Mouse (Mus musculus) brain, embryonic 14.5 days (tissue): ENCODE measurements around the gene Micu1. TPM values are rescaled to one million over a fixed set of nuclear protein-coding genes. Genes with fewer than 3 reads are reported as not detected.

Experiments used
- DNase-seq: peaks from one replicate; pipeline ENCODE4 v3.0.0-alpha.2; 2011; ENCODE audit warnings: low read depth
- CTCF ChIP-seq: fragments of 200-500 bp; IDR thresholded peaks from 2 replicates; pipeline ENCODE4 v1.5.1; 2012; ENCODE audit warnings: inconsistent platforms, mild to moderate bottlenecking, moderate library complexity, borderline replicate concordance; ENCODE audit not compliant: insufficient read depth, insufficient read length; ENCODE audit errors: extremely low read depth
- POLR2A ChIP-seq: fragments of 200-500 bp; IDR thresholded peaks from 2 replicates; pipeline ENCODE4 v1.6.1; 2012; ENCODE audit warnings: mild to moderate bottlenecking, inconsistent platforms, borderline replicate concordance; ENCODE audit not compliant: poor library complexity, insufficient read depth, insufficient read length, severe bottlenecking; ENCODE audit errors: extremely low read depth
- polyA plus RNA-seq: library from polyadenylated mRNA; depleted of rRNA; stranded (reverse); fragments of >200 nt; gene quantifications from 2 replicates; pipeline ENCODE4 v1.2.3, GENCODE M21; 2012

Micu1 gene
- polyA plus RNA-seq, 1 experiment, result 77.8 TPM

GRCm38 (mm10) chr10:59729261-59729660, 27.0 kb downstream of the Micu1 start:
- no peak for DNase-seq
- no peak for TF ChIP-seq POLR2A
- TF ChIP-seq CTCF, result no peak

DNA sequence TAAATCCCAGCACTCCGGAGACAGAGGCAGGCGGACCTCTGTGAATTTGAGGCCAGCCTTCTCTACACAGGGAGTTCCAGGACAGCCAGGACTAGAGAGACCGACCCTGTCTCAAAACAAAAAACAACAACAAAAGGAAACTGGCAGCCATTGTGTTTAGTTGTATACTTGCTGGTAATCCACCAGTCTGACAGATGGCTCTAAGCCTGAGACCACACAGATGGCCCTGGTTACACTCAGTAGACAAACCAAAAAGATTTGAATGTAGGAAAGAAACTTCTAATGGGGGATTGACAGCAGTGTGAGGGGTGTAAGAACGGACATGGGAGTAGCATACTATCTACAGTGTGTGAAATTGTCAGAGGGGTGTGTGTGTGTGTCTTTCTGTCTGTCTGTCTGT, 27.6 kb downstream of the Micu1 start:
- DNase-seq, result peak; percentile 59
- TF ChIP-seq CTCF (no peak), POLR2A (no peak)

DNA sequence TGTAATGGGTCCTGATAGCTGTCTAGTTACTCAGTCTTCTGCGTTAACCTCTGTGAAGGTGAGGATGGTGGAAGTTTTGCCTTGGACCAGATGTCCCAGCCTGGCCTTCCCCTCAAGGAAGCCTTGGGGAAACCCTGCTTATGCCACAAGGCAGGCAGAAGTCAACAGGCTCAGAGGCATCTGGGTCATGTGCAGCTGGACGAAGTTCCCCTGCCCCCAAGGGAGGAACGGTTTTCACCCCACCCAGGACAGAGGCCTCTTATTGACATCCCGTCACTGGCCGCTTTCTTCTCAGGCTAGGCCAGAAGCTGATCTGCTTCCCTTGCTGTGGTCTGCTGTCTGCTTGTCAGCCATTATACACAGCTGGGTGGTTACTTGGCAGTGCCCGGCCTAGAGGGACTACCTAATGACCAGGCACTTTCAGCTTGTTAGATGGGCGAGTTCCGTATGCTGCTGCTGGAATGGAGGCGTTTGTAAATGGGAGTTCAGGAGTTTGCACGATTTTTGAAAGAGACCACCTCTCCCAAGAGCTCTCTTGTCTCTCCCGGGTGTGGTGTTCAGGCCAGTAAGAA, 33.8 kb downstream of the Micu1 start:
- peak; percentile 56 for DNase-seq
- TF ChIP-seq POLR2A (no peak), CTCF (no peak)

DNA sequence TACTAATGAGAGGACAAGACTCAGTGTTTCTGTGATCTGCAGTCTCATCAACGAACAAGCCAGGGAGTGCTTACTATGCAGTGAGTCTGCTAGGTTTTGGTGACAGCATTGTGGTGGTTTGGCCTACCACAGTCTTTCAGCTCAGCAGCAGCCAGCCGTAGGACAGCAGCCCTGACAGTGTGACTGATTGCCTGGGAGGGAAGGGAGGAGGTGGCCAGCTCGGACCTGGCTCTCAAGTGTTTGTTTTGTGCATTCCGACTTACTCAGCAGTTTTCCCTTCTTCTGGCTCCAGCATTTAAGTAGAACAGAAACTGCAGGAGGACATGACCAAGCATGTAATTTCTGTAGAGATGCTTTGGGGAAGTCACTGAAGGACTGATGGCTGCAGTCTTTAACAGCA, 39.2 kb downstream of the Micu1 start:
- TF ChIP-seq POLR2A, result no peak
- no peak for TF ChIP-seq CTCF
- DNase-seq, result no peak

- no peak for TF ChIP-seq POLR2A
- TF ChIP-seq CTCF, result no peak
- peak; percentile 48 for DNase-seq
These were observed 41.1 kb downstream of the Micu1 start for GRCm38 (mm10) chr10:59743397-59743796.

DNA sequence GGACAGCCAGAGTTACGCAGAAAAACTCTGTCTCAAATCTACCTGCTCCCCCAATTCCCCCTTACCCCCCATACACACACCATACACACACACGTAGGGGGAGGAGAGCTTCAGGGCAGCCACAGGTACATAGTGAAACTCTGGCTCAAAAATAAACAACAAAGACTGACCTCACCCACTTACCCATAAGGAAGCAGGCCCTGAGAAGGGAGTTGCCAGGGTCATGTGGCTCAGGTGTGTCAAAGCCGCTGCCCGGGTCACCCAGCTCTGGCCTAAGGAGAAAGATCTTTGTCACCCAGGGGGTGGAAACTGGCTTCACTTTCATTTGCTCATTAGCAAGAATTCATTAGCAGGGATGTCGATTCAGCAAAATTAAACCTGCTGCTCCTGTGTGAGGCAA, 41.7 kb downstream of the Micu1 start:
- DNase-seq, result no peak
- TF ChIP-seq POLR2A (no peak), CTCF (no peak)

- TF ChIP-seq CTCF (no peak), POLR2A (no peak)
These were observed 45.1 kb downstream of the Micu1 start for GRCm38 (mm10) chr10:59747334-59747733.

GRCm38 (mm10) chr10:59748699-59749200, 46.5 kb downstream of the Micu1 start:
- no peak for DNase-seq
- no peak for TF ChIP-seq POLR2A

More at GRCm38 (mm10) chr10:59747334-59747733, 45.1 kb downstream of the Micu1 start:
- no peak for DNase-seq

GRCm38 (mm10) chr10:59753538-59754069, 51.3 kb downstream of the Micu1 start:
- no peak for DNase-seq
- TF ChIP-seq POLR2A, result no peak

DNA sequence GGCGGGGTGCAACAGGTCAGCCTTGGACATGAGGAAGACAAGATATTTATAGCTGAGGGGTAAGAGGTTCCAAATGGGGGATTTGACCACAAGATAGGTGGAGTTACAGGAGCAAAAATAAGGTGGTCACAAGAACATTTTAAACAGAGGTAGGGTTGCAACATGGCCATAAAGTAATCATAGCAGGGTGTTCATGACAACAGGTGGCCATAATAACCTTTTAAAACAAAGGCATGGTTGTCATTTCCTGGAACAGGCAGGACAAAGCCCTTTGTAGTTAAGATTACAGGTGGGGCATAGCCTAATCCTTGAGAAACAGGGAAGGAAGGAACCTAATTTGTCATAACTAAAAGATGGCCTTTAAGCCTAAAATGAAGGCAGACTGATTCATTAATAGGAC, 51.8 kb downstream of the Micu1 start:
- TF ChIP-seq CTCF, result no peak
- TF ChIP-seq POLR2A, result no peak
- DNase-seq, result no peak

- TF ChIP-seq CTCF (no peak), POLR2A (no peak)
- DNase-seq, result no peak
These were observed 52.6 kb downstream of the Micu1 start for GRCm38 (mm10) chr10:59754901-59755300.

DNA sequence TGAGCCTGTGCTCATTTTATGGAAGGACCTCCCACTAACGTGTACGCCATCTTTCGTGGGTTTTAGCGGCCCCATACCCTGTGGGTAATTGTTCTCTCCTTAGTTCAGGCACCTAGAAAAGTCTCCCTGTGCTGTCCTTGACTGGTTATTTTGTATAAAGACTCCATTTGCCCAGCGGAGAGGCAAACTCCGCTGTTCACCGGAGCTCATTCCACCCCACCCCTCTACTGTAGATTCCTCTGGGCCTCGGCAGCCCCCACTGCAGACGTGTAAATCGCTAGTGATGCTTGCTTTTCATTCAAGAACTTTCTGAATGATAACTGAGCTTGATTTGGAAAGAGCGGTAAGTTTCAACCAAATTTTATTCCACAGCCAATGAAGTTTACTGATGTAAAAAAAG, 53.4 kb downstream of the Micu1 start:
- TF ChIP-seq CTCF (no peak), POLR2A (no peak)
- no peak for DNase-seq
